Mouse (Mus musculus): Measurements from ENCODE around the gene Slc10a1. TPM values are rescaled to one million over a fixed set of nuclear protein-coding genes. Genes with fewer than 3 reads are reported as not detected.
A peak's percentile ranks its signal among the peaks of the same experiment; 100 is the strongest.

Gene Slc10a1
- polyA plus RNA-seq, 1 experiment from 2014 or later, result 0.15 TPM

GRCm38 (mm10) chr12:80944204-80944603 is 24.3 kb downstream of the Slc10a1 start:
- POLR2A ChIA-PET, result interaction anchor here (0.7 kb wide), 2 partner anchors 9 kb away, joined by 3 to 4 read pairs; no protein-coding TSS in a partner anchor
- CTCF ChIA-PET, result no interaction called here
- DNase-seq (ENCODE audit: low read depth, low spot score), result no peak
- in situ Hi-C loops (cut with MboI; ENCODE audit: low pct_unique_long_range_greater_than_20kb), result no loop called here
- TF ChIP-seq CTCF (IDR thresholded peaks at IDR 0.05), result no peak
- ATAC-seq, result no peak
- no peaks in the 10 kb centered on the region for H3K27me3 ChIP-seq

- in situ Hi-C loops (cut with MboI; ENCODE audit: low pct_unique_long_range_greater_than_20kb), result no loop called here
- no peaks in the 10 kb centered on the region for H3K27me3 ChIP-seq
- no peak for TF ChIP-seq CTCF (IDR thresholded peaks at IDR 0.05)
- ATAC-seq, result no peak
- ChIA-PET POLR2A (no interaction called here), CTCF (no interaction called here)
- no peak for DNase-seq (ENCODE audit: low read depth, low spot score)
Observed at GRCm38 (mm10) chr12:80943395-80943794, 25.1 kb downstream of the Slc10a1 start.

- no peak for ATAC-seq
- H3K27me3 ChIP-seq, result no peaks in the 10 kb centered on the region
- in situ Hi-C loops (cut with MboI; ENCODE audit: low pct_unique_long_range_greater_than_20kb), result no loop called here
- no peak for TF ChIP-seq CTCF (IDR thresholded peaks at IDR 0.05)
- no peak for DNase-seq (ENCODE audit: low read depth, low spot score)
- POLR2A ChIA-PET, result no interaction called here
- CTCF ChIA-PET, result no interaction called here
Observed at GRCm38 (mm10) chr12:80941886-80942285, 26.6 kb downstream of the Slc10a1 start.

GRCm38 (mm10) chr12:80939165-80939564 is 29.3 kb downstream of the Slc10a1 start:
- DNase-seq (ENCODE audit: low read depth, low spot score) (no peak), ATAC-seq (peak; percentile 9)
- ChIA-PET POLR2A (interaction anchor here (0.9 kb wide), 1 partner anchor 10 kb away, joined by 3 read pairs; no protein-coding TSS in a partner anchor), CTCF (no interaction called here)
- TF ChIP-seq CTCF (IDR thresholded peaks at IDR 0.05), result no peak
- in situ Hi-C loops (cut with MboI; ENCODE audit: low pct_unique_long_range_greater_than_20kb), result no loop called here
- H3K27me3 ChIP-seq, result no peaks in the 10 kb centered on the region

GRCm38 (mm10) chr12:80938642-80939041 is 29.9 kb downstream of the Slc10a1 start:
- in situ Hi-C loops (cut with MboI; ENCODE audit: low pct_unique_long_range_greater_than_20kb), result no loop called here
- TF ChIP-seq CTCF (IDR thresholded peaks at IDR 0.05), result no peak
- ChIA-PET CTCF (no interaction called here), POLR2A (no interaction called here)
- ATAC-seq (no peak), DNase-seq (ENCODE audit: low read depth, low spot score) (no peak)
- H3K27me3 ChIP-seq, result no peaks in the 10 kb centered on the region

- CTCF ChIA-PET, result no interaction called here
- TF ChIP-seq CTCF (IDR thresholded peaks at IDR 0.05), result no peak
- peak; percentile 44 for ATAC-seq
- DNase-seq (ENCODE audit: low read depth, low spot score), result no peak
- no peaks in the 10 kb centered on the region for H3K27me3 ChIP-seq
- in situ Hi-C loops (cut with MboI; ENCODE audit: low pct_unique_long_range_greater_than_20kb), result no loop called here
- POLR2A ChIA-PET, result no interaction called here
Observed at GRCm38 (mm10) chr12:80937331-80938029, 31.0 kb downstream of the Slc10a1 start.

GRCm38 (mm10) chr12:80936751-80937150 is 31.8 kb downstream of the Slc10a1 start:
- no peaks in the 10 kb centered on the region for H3K27me3 ChIP-seq
- DNase-seq (ENCODE audit: low read depth, low spot score) (no peak), ATAC-seq (no peak)
- ChIA-PET POLR2A (no interaction called here), CTCF (no interaction called here)
- in situ Hi-C loops (cut with MboI; ENCODE audit: low pct_unique_long_range_greater_than_20kb), result no loop called here
- no peak for TF ChIP-seq CTCF (IDR thresholded peaks at IDR 0.05)

- TF ChIP-seq CTCF (IDR thresholded peaks at IDR 0.05), result peak; percentile 19
- ATAC-seq (no peak), DNase-seq (ENCODE audit: low read depth, low spot score) (no peak)
- H3K27me3 ChIP-seq, result no peaks in the 10 kb centered on the region
- in situ Hi-C loops (cut with MboI; ENCODE audit: low pct_unique_long_range_greater_than_20kb), result no loop called here
- POLR2A ChIA-PET, result no interaction called here
- CTCF ChIA-PET, result no interaction called here
Observed at GRCm38 (mm10) chr12:80932865-80933264, 35.6 kb downstream of the Slc10a1 start.

- TF ChIP-seq CTCF (IDR thresholded peaks at IDR 0.05), result no peak
- ATAC-seq (no peak), DNase-seq (ENCODE audit: low read depth, low spot score) (no peak)
- H3K27me3 ChIP-seq, result no peaks in the 10 kb centered on the region
- POLR2A ChIA-PET, result no interaction called here
- in situ Hi-C loops (cut with MboI; ENCODE audit: low pct_unique_long_range_greater_than_20kb), result no loop called here
- CTCF ChIA-PET, result no interaction called here
Observed at GRCm38 (mm10) chr12:80931402-80932140, 36.9 kb downstream of the Slc10a1 start.

GRCm38 (mm10) chr12:80930141-80930540 is 38.4 kb downstream of the Slc10a1 start:
- no peak for ATAC-seq
- no peaks in the 10 kb centered on the region for H3K27me3 ChIP-seq
- TF ChIP-seq CTCF (IDR thresholded peaks at IDR 0.05), result no peak
- POLR2A ChIA-PET, result no interaction called here
- in situ Hi-C loops (cut with MboI; ENCODE audit: low pct_unique_long_range_greater_than_20kb), result no loop called here
- no peak for DNase-seq (ENCODE audit: low read depth, low spot score)
- CTCF ChIA-PET, result no interaction called here

GRCm38 (mm10) chr12:80928881-80929280 is 39.6 kb downstream of the Slc10a1 start:
- ChIA-PET CTCF (no interaction called here), POLR2A (interaction anchor here (0.7 kb wide), 1 partner anchor 11 kb away, joined by 3 read pairs; no protein-coding TSS in a partner anchor)
- no peaks in the 10 kb centered on the region for H3K27me3 ChIP-seq
- TF ChIP-seq CTCF (IDR thresholded peaks at IDR 0.05), result no peak
- ATAC-seq, result no peak
- in situ Hi-C loops (cut with MboI; ENCODE audit: low pct_unique_long_range_greater_than_20kb), result no loop called here
- no peak for DNase-seq (ENCODE audit: low read depth, low spot score)

All from Patski (cell line).